Mouse (Mus musculus) lung, postnatal 0 days (tissue): Measurements from ENCODE around the gene Tchp.

Experiments
- CTCF ChIP-seq: IDR thresholded peaks from 2 replicates; pipeline ENCODE4 v1.5.1; 2016; ENCODE audit warnings: antibody characterized with exemption, mild to moderate bottlenecking
- EP300 ChIP-seq: IDR thresholded peaks from 2 replicates; pipeline ENCODE4 v1.6.1; 2016; ENCODE audit warnings: antibody characterized with exemption, mild to moderate bottlenecking, control low read depth

DNA sequence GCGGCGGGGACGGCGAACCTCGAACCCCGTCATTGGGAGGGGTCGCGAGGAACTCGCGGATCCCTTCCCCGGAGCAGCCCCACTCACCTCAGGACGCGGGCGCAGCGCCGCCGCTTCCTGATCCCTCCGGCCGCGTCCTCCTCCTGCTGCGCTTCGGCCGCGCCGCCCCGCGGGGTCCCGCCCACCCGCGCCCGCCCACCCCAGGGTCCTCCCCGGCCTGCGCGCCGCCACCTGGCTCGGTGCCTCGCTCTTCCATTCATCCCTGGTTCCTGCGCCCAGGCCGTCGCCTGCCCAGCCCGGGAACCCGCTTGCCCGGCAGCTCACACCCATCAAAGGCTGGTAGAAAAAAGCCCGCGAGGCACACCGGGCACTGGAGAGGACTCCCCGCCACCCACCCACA, 49.3 kb upstream of the Tchp start, which contains the start of gene Trpv4:
- TF ChIP-seq CTCF (no peak), EP300 (no peak)
